16 mouse cellular contexts compared by ENCODE assay signal in the genomic region with DNA sequence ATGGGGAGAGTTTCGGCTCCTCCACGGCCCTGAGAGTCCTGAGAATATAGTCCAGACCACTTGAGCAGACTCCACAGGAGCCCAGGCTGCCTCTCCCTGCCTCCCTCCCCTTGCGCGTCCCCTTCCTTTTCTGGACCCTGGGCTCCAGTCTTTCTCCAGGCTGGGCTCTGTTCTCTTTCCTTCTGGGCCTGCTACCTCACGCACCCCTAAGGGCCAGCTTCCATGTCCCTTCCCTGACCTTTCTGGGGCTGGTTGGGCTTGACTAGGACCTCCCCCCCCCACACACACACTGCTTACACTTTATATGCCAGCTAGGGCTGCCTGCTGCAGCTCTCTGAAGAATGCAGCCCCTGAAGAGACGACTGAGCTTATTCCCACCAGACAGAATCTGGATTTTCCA. TPM values are rescaled to one million over a fixed set of nuclear protein-coding genes. Genes with fewer than 3 reads are reported as not detected.
DNase-seq lines count a peak whose midpoint lies in the region; ATAC-seq and TF ChIP-seq lines count a peak whose summit lies in the region.
"Had no signal": no experiment of that assay in that cellular context is flagged by ENCODE, and none has a peak within 500 bp of the region (broad histone marks: within the 10 kb centered on the region; RNA-seq: fewer than 3 reads in every experiment).

No protein-coding gene starts in this region.

- no peak for ATAC-seq in kidney, postnatal 0 days (replicated peaks; ENCODE audit: low FRiP score, low read depth)
- ATAC-seq in embryonic facial prominence, embryonic 14.5 days (ENCODE audit: low read depth), result 0 out of 2 replicates have a peak, but pooled peaks have one; percentile 14
- ATAC-seq in intestine, postnatal 0 days, result no peak
- ATAC-seq in stomach, embryonic 16.5 days (ENCODE audit: insufficient read depth, low FRiP score), result no peak
- no peak for ATAC-seq in hindbrain, embryonic 12.5 days (ENCODE audit: low FRiP score)
- ATAC-seq: forebrain, embryonic 13.5 days had no signal

- peak; percentile 27 for DNase-seq in kidney, postnatal 0 days (ENCODE audit: low spot score)
- DNase-seq in kidney, adult 9 months, result no peak
- no peak for DNase-seq in embryonic facial prominence, embryonic 14.5 days (ENCODE audit: low spot score)
- no peak for DNase-seq in lung, postnatal 4 days
- DNase-seq: adrenal gland, postnatal 10 days; cerebellum, adult 11 months; kidney, adult 18-20 months; liver, embryonic 13.5 days; midbrain, embryonic 14.5 days; thymus, adult 2 months had no signal

- H3K9me3 ChIP-seq in kidney, postnatal 0 days (replicated peaks; ENCODE audit: low read length), result no peaks in the 10 kb centered on the region
- H3K9me3 ChIP-seq in embryonic facial prominence, embryonic 14.5 days (ENCODE audit: control insufficient read depth, low read length), result 0 out of 2 replicates have a peak, but pooled peaks cover 5% of the 10 kb centered on the region
- H3K9me3 ChIP-seq in intestine, postnatal 0 days (ENCODE audit: control insufficient read depth), result no peaks in the 10 kb centered on the region
- H3K9me3 ChIP-seq in stomach, embryonic 16.5 days (replicated peaks; ENCODE audit: control insufficient read depth, low read length), result 0 out of 2 replicates have a peak, but pooled peaks cover 5% of the 10 kb centered on the region
- H3K9me3 ChIP-seq in hindbrain, embryonic 12.5 days (replicated peaks), result no peaks in the 10 kb centered on the region
- H3K9me3 ChIP-seq: heart, embryonic 15.5 days; liver, embryonic 13.5 days had no signal

- TF ChIP-seq CTCF in kidney, postnatal 0 days (IDR thresholded peaks at IDR 0.05; ENCODE audit: low read depth), result no peak
- no peak for TF ChIP-seq CTCF in intestine, postnatal 0 days (IDR thresholded peaks at IDR 0.05; ENCODE audit: low read depth)

- 70% methylated on average over 6 of the region's 6 CpGs for WGBS in kidney, postnatal 0 days
- WGBS in embryonic facial prominence, embryonic 14.5 days, result 43% methylated on average over 6 of the region's 6 CpGs
- 61% methylated on average over 6 of the region's 6 CpGs for WGBS in intestine, postnatal 0 days
- 52% methylated on average over 6 of the region's 6 CpGs for WGBS in stomach, embryonic 16.5 days
- 57% methylated on average over 6 of the region's 6 CpGs for WGBS in hindbrain, embryonic 12.5 days

- H3K27ac ChIP-seq in kidney, postnatal 0 days, result no peak overlapping the region
- no peak overlapping the region for H3K27ac ChIP-seq in embryonic facial prominence, embryonic 14.5 days (replicated peaks; ENCODE audit: low read depth, low read length)
- H3K27ac ChIP-seq in intestine, postnatal 0 days (ENCODE audit: low read depth, low read length), result peak overlapping the region; percentile 7; the same call in 1 of the 2 replicates
- peak overlapping the region; percentile 74 for H3K27ac ChIP-seq in stomach, embryonic 16.5 days (ENCODE audit: low read length)
- no peak overlapping the region for H3K27ac ChIP-seq in hindbrain, embryonic 12.5 days
- H3K27ac ChIP-seq: forebrain, embryonic 13.5 days; heart, embryonic 15.5 days; liver, embryonic 13.5 days had no signal

- no peaks in the 10 kb centered on the region for H3K27me3 ChIP-seq in kidney, postnatal 0 days (ENCODE audit: insufficient read depth, low read length)
- peaks cover 5% of the 10 kb centered on the region; the same call in 1 of the 2 replicates for H3K27me3 ChIP-seq in embryonic facial prominence, embryonic 14.5 days (replicated peaks; ENCODE audit: control insufficient read depth, insufficient read depth, low read length)
- H3K27me3 ChIP-seq in intestine, postnatal 0 days (replicated peaks; ENCODE audit: control insufficient read depth, insufficient read depth, low read length), result 0 out of 2 replicates have a peak, but pooled peaks cover 7% of the 10 kb centered on the region
- H3K27me3 ChIP-seq in stomach, embryonic 16.5 days (ENCODE audit: control insufficient read depth, insufficient read depth, low read length), result no peaks in the 10 kb centered on the region; the same call in 1 of the 2 replicates
- no peaks in the 10 kb centered on the region for H3K27me3 ChIP-seq in hindbrain, embryonic 12.5 days

- H3K4me3 ChIP-seq in kidney, postnatal 0 days (replicated peaks; ENCODE audit: low read depth, low read length), result no peak overlapping the region
- no peak overlapping the region for H3K4me3 ChIP-seq in embryonic facial prominence, embryonic 14.5 days (ENCODE audit: low read depth, low read length)
- H3K4me3 ChIP-seq in intestine, postnatal 0 days (ENCODE audit: low read depth, low read length), result no peak overlapping the region
- no peak overlapping the region for H3K4me3 ChIP-seq in stomach, embryonic 16.5 days (replicated peaks; ENCODE audit: low read length)
- H3K4me3 ChIP-seq in hindbrain, embryonic 12.5 days, result no peak overlapping the region
- H3K4me3 ChIP-seq: forebrain, embryonic 13.5 days; heart, embryonic 15.5 days; liver, embryonic 13.5 days; myocyte had no signal

- H3K4me2 ChIP-seq in kidney, postnatal 0 days (ENCODE audit: low read length), result no peak overlapping the region
- no peak overlapping the region for H3K4me2 ChIP-seq in embryonic facial prominence, embryonic 14.5 days (ENCODE audit: low read depth, low read length)
- no peak overlapping the region for H3K4me2 ChIP-seq in intestine, postnatal 0 days (replicated peaks; ENCODE audit: low read depth)
- no peak overlapping the region for H3K4me2 ChIP-seq in stomach, embryonic 16.5 days (ENCODE audit: low read depth, low read length)
- no peak overlapping the region for H3K4me2 ChIP-seq in hindbrain, embryonic 12.5 days (replicated peaks)
- H3K4me2 ChIP-seq: forebrain, embryonic 13.5 days; heart, embryonic 15.5 days; liver, embryonic 13.5 days had no signal

- no peak overlapping the region for H3K9ac ChIP-seq in kidney, postnatal 0 days (ENCODE audit: low read depth, low read length)
- H3K9ac ChIP-seq in embryonic facial prominence, embryonic 14.5 days (ENCODE audit: low read depth, low read length), result no peak overlapping the region; the same call in 1 of the 2 replicates
- H3K9ac ChIP-seq in intestine, postnatal 0 days (ENCODE audit: low read depth, low read length), result no peak overlapping the region
- peak overlapping the region; percentile 5; the same call in 1 of the 2 replicates for H3K9ac ChIP-seq in stomach, embryonic 16.5 days (ENCODE audit: low read length)
- no peak overlapping the region for H3K9ac ChIP-seq in hindbrain, embryonic 12.5 days
- H3K9ac ChIP-seq: forebrain, embryonic 13.5 days; heart, embryonic 15.5 days; liver, embryonic 13.5 days had no signal

- 0 out of 2 replicates have a peak, but pooled peaks cover 6% of the 10 kb centered on the region for H3K4me1 ChIP-seq in kidney, postnatal 0 days (replicated peaks; ENCODE audit: insufficient read depth, low read length)
- H3K4me1 ChIP-seq in embryonic facial prominence, embryonic 14.5 days (ENCODE audit: control insufficient read depth, insufficient read depth, low read length), result peaks cover 37% of the 10 kb centered on the region
- H3K4me1 ChIP-seq in intestine, postnatal 0 days (replicated peaks; ENCODE audit: control insufficient read depth, insufficient read depth, low read length), result peaks cover 3% of the 10 kb centered on the region; the same call in 1 of the 2 replicates
- peaks cover 43% of the 10 kb centered on the region for H3K4me1 ChIP-seq in stomach, embryonic 16.5 days (ENCODE audit: control insufficient read depth, insufficient read depth, low read length)
- peaks cover 32% of the 10 kb centered on the region for H3K4me1 ChIP-seq in hindbrain, embryonic 12.5 days
- H3K4me1 ChIP-seq: liver, embryonic 13.5 days had no signal

- H3K36me3 ChIP-seq in kidney, postnatal 0 days (ENCODE audit: insufficient read depth, low read length), result no peaks in the 10 kb centered on the region
- H3K36me3 ChIP-seq in embryonic facial prominence, embryonic 14.5 days (ENCODE audit: control insufficient read depth, insufficient read depth, low read length), result no peaks in the 10 kb centered on the region
- no peaks in the 10 kb centered on the region for H3K36me3 ChIP-seq in intestine, postnatal 0 days (ENCODE audit: control insufficient read depth, insufficient read depth)
- H3K36me3 ChIP-seq in stomach, embryonic 16.5 days (ENCODE audit: control insufficient read depth, insufficient read depth, low read length), result no peaks in the 10 kb centered on the region
- H3K36me3 ChIP-seq in hindbrain, embryonic 12.5 days, result no peaks in the 10 kb centered on the region
- H3K36me3 ChIP-seq: heart, embryonic 15.5 days; liver, embryonic 13.5 days had no signal

RNA-seq across cellular contexts. Expression of a gene that starts 20.2 kb away (rescaled TPM):
- polyA plus RNA-seq in kidney, postnatal 0 days (2015; fragmentation: Nextera tagmentation; extraction: Ambion mirVana), result 6.2 and 7.6 TPM in 2 replicates
- polyA plus RNA-seq in embryonic facial prominence, embryonic 14.5 days (2014; fragmentation: Nextera tagmentation; extraction: Ambion mirVana), result 47.5 and 58.7 TPM in 2 replicates
- 7.2 and 7.4 TPM in 2 replicates for polyA plus RNA-seq in intestine, postnatal 0 days (2015; fragmentation: Nextera tagmentation; extraction: Ambion mirVana)
- polyA plus RNA-seq in stomach, embryonic 16.5 days (2015; fragmentation: Nextera tagmentation; extraction: Ambion mirVana), result 13.2 and 15.0 TPM in 2 replicates
- polyA plus RNA-seq in hindbrain, embryonic 12.5 days (2016; fragmentation: Nextera tagmentation; extraction: Ambion mirVana), result 38.6 and 41.3 TPM in 2 replicates

RNA-seq across cellular contexts. Expression of a gene that starts 53.0 kb away (rescaled TPM):
- polyA plus RNA-seq in kidney, postnatal 0 days (2015; fragmentation: Nextera tagmentation; extraction: Ambion mirVana), result 0.51 and 0.75 TPM in 2 replicates
- polyA plus RNA-seq in embryonic facial prominence, embryonic 14.5 days (2014; fragmentation: Nextera tagmentation; extraction: Ambion mirVana), result 0.72 and 1.1 TPM in 2 replicates
- 0.22 and 0.43 TPM in 2 replicates for polyA plus RNA-seq in intestine, postnatal 0 days (2015; fragmentation: Nextera tagmentation; extraction: Ambion mirVana)
- polyA plus RNA-seq in stomach, embryonic 16.5 days (2015; fragmentation: Nextera tagmentation; extraction: Ambion mirVana), result 0.50 and 0.62 TPM in 2 replicates
- 0.75 and 0.81 TPM in 2 replicates for polyA plus RNA-seq in hindbrain, embryonic 12.5 days (2016; fragmentation: Nextera tagmentation; extraction: Ambion mirVana)

Comparison
In these comparisons a context has a peak if more than half of its experiments do, and no peak if none do; other contexts are left out.
1. H3K27ac ChIP-seq: peak in intestine, postnatal 0 days (single experiment) and stomach, embryonic 16.5 days (single experiment); none in kidney, postnatal 0 days (single experiment), embryonic facial prominence, embryonic 14.5 days (single experiment) and hindbrain, embryonic 12.5 days (single experiment).